Mouse (Mus musculus): Measurements from ENCODE around the gene Slc13a2.

Gene Slc13a2

DNA sequence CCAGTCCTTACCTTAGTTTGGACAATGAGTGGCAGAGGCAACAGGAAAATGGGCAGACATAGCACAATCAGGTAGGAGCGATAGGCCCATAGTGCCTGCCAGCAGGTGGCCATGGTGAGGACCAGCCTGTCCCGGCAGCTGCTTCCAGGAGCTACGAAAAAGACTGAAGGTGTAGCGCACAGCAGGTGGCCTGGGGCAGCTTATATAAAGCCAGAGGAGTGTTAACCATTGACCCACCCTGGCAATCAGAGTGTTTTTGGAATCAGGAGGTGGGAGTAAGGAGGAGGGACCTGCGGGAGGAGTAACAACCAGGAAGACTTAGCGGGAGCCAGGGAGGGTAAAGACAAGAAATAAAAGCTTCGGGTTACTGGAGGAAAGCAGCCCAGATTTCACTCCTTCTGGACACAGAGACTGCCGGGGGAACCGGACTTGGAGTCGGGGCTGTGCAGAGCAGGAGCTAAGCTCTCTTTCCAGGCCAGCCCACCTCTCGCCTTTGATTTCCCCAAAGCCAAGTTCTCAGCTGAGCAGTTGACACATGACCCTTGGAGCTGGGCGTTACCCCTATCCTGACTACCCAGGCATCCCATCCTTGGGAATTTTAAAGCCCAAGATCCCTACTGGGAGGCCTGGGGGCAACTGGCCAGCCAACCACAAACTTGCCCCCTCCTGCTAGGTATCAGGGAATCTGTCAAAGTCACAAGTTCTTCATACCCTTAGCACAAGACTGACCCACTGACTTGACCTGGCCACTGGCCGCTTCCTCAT, at the start of gene Slc13a2:
TSS of gene Slc13a2 (minus strand) at position 163 of the 765 bp plus-strand sequence.
- no peak for DNase-seq (ENCODE audit: low read depth, low spot score)

DNA sequence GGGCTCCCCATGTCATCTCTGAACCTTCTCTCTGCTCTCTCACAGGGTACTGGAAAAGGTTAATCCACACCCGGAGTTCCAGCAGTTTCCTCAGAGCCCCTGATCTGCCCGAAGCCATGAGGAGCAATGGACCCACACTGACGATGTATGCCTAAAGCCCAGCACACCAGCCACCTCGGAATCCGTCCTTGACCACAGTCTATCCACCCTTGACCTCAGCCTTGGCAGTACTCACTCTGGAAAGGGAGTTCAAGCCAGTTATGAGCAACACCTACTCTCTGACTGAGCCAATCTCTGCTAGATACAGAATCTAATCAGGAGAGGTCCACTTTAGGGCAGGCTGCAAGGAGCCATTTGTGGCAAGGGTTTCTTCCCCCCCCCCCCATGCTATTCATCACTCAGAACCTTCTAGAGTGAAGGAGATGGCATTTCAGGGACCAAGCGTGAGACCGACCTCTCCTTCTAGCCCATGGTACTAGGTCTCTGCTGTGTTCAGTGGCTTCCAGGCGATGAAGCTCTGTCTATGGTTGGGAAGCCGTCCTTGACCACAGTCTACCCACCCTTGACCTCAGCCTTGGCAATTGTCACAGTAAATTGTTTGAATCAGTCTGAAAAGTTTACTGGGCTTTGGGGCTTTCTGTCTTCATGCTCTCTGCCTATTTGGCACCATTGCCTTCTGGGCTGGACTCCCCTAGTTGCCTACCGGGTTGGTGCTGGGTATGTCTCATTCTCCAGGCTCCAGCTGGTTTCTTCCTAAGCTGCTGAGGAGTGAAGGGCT, 49.5 kb upstream of the Slc13a2 start:
- DNase-seq (ENCODE audit: low read depth, low spot score), result no peak

GRCm38 (mm10) chr11:78467932-78468331, 45.9 kb upstream of the Slc13a2 start:
- DNase-seq (ENCODE audit: low read depth, low spot score), result no peak

- no peak for DNase-seq (ENCODE audit: low read depth, low spot score)
These were observed 45.5 kb upstream of the Slc13a2 start for GRCm38 (mm10) chr11:78467515-78467914.

DNA sequence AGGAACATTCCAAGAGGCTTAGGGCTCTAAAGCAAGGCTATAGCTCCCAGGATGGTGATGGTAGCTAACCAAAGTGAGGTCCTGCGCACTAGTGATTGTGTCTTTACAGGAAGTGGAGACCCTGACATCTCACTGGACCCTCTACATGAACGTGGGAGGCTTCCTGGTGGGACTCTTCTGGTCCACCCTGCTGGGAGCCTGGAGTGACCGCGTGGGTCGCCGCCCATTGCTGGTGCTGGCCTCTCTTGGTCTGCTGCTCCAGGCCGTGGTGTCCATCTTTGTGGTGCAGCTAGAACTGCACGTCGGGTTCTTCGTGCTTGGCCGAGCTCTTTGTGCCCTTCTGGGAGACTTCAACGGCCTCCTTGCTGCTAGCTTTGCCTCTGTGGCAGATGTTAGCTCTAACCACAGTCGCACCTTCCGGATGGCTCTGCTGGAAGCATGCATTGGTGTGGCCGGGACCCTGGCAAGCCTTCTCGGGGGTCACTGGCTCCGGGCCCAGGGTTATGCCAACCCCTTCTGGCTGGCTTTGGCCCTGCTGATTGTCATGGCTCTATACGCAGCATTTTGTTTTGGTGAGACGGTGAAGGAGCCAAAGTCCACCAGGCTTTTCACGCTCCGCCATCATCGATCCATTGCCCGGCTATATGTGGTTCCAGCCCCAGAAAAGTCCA, 44.4 kb upstream of the Slc13a2 start:
- no peak for DNase-seq (ENCODE audit: low read depth, low spot score)

DNA sequence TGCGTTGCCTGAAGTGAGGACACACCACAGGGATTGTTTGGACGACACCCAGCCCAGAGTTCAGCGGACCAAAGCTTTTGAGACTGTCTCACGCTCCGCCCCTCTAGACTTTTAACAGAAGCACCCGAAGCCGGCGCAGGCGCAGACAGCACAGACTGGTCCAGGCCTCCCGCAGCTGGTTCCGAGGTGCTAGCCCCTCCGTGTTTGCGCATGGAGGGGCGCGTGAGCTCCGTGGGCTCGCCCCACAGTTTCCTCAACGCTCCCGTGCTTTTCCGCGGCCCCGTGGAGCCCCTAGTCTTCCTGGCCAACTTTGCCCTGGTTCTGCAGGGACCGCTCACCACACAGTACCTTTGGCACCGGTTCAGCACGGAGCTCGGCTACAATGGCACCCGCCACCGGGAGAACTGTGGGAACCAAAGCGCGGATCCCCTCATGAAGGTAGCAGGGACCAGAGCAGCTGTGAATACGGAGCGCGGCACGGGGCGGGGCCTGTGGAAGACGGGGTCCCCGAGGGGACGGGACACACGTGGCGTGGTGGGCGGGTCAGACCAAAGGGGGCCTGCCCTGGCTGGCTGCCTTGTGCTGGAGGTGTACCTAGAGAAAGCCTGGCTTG, 43.7 kb upstream of the Slc13a2 start, which contains the start of gene Slc46a1:
TSS of gene Slc46a1 (plus strand) at position 130 of the 613 bp plus-strand sequence.
- DNase-seq (ENCODE audit: low read depth, low spot score), result peak; percentile 75

- DNase-seq (ENCODE audit: low read depth, low spot score), result no peak
These were observed 43.1 kb upstream of the Slc13a2 start for GRCm38 (mm10) chr11:78465116-78465515.

- no peak for DNase-seq (ENCODE audit: low read depth, low spot score)
These were observed 41.4 kb upstream of the Slc13a2 start for GRCm38 (mm10) chr11:78463286-78464036.

GRCm38 (mm10) chr11:78462669-78463068, 40.7 kb upstream of the Slc13a2 start:
- no peak for DNase-seq (ENCODE audit: low read depth, low spot score)

- no peak for DNase-seq (ENCODE audit: low read depth, low spot score)
These were observed 39.9 kb upstream of the Slc13a2 start for GRCm38 (mm10) chr11:78461894-78462293.

DNA sequence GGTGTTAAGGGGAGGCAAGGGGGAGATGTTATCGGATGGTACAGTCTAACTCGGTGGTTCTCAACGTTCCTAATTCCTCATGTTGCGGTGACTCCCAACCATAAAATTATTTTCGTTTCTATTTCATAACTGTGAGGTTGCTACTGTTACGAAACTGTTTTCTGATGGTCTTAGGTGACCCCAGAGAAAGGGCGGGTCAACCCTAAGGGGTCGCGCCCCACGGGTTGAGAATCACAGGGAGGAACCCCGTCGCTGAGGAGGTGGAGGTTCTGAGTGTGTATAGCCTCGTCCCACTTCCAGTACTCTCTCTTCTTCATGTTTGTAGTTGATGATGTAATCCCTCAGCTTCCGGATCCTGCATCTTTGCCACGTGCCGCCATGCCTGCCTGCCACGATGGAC, 36.7 kb upstream of the Slc13a2 start:
- DNase-seq (ENCODE audit: low read depth, low spot score), result no peak

DNA sequence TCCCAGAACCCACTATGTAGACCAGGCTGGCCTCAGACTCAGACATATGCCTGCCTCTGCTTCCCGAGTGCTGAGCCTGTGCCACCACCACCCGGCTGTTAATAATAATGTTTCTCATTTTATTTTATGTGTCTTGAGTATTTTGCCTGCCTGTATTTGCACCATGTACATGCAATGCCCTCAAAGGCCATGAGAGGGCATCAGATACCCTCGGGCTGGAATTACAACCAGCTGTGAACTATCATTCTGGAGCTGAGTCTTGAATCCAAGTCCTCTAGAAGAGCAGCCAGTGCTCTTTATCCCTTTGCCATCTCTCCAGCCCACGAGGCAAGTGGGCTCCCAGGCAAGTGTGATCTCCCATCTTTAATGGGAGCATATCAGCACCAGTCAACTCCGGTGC, 33.3 kb upstream of the Slc13a2 start:
- no peak for DNase-seq (ENCODE audit: low read depth, low spot score)

DNA sequence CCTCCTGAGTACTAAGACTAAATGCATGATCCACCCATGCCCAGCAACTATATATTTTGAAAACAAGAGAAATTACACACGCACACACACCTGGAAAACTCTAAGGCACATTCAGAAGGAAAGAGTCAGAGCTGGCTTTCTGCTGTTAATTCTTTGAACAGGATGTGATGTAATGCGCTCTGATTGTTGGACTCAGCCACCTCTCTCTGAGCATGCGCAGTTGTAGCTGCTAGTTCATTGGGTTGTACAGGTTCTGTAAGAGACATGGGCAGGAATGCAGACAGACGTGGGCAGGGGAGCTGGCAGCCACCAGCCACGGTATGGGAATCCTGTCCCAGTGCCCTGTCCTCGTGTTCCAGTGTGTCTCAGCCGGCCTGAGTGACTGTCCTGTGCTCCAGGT, 32.3 kb upstream of the Slc13a2 start:
- DNase-seq (ENCODE audit: low read depth, low spot score), result no peak

DNA sequence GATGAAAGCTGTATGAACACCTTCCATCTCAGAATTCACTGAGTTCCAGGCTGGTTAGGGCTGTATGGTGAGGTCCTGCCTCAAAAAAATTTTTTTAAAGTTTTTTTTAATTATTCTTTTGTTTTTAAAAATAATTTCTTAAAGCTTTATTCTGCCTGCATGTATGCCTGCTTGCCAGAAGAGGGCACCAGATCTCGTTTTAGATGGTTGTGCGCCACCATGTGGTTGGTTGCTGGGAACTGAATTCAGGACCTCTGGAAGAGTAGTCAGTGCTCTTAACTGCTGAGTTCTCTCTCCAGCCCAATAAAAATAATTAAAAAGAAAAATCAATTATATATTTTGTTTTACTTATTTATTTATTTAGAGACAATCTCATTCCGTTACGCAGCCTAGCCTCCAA, 31.7 kb upstream of the Slc13a2 start:
- DNase-seq (ENCODE audit: low read depth, low spot score), result peak; percentile 46

- no peak for DNase-seq (ENCODE audit: low read depth, low spot score)
These were observed 28.3 kb upstream of the Slc13a2 start for GRCm38 (mm10) chr11:78450337-78450736.

DNA sequence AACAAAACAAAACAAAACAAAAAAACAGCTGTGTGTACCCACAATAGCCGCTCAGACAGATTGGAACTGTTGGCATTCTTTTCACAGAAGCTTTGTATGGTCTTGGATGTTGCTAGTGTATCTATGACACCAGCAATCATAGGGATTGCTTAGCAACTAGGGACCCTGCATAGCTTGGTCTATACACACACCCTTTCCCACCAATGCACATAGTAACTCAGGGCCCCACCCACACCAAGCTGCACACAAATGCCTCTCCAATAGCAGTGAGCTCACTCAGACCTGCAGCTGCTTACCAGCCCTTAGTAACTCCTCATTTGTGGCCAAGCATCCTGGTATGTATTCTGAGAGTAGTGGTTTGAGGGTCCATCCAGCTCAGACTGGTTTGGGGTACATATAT, 26.2 kb upstream of the Slc13a2 start:
- DNase-seq (ENCODE audit: low read depth, low spot score), result no peak

DNA sequence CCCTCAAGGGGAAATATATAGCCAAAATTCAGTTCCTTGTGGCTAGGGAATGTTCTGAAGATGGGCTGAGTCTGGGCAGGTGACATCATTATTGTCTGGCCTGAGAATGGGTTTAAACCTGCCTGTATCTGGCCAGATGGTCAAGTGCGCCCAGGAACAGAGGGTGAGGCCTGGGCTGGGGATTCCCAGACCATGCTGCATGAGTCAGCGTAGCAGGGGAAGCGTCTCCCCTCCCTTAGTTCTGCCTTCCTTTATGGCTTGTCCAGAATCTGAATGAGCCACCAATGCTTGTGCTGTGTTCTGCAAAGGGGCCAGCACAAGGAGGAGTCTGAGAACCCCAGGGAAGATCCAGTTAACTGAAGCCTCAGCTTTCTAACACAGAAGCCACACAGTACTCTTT, 25.2 kb upstream of the Slc13a2 start:
- no peak for DNase-seq (ENCODE audit: low read depth, low spot score)

DNA sequence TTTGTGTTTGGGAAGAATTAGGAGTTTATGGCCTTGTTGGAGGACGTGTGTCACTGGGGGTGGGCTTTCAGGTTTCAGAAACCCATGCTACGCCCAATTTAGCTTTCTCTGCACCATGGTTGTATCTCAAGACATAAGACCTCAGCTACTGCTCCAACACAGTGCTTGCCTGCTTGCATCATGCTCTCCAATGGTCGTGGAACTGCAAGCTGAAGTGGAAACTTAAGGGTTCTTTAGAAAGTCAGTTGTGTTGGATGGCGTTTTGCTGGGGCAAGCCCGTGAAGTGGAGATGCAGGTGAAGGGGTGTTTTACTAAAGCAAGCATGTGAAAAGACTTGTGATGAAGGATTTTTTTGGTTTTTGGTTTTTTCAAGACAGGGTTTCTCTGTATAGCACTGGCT, 21.1 kb upstream of the Slc13a2 start:
- DNase-seq (ENCODE audit: low read depth, low spot score), result no peak

- no peak for DNase-seq (ENCODE audit: low read depth, low spot score)
These were observed 16.4 kb upstream of the Slc13a2 start for GRCm38 (mm10) chr11:78438399-78438930.

DNA sequence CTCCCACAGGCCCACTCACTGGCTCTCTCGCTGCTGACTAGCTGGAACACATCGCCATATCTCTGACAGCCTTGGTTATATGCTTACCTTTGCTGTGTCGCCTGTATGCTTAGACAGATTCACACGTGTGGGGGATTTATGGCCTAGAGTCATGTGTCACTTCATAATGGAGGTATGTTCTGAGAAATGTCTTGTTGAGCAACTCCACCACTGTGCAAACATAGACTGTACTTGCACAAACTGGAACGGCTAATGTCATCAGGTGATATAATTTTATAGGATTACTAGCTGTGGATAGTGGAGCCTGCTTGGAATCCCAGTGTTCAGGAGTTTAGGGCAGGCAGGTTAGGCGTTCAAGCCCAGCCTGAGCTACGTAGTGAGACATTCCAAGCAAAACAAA, 15.2 kb upstream of the Slc13a2 start:
- DNase-seq (ENCODE audit: low read depth, low spot score), result no peak

GRCm38 (mm10) chr11:78435776-78436349, 13.8 kb upstream of the Slc13a2 start:
- DNase-seq (ENCODE audit: low read depth, low spot score), result peak; percentile 57
